Mouse (Mus musculus) right cerebral cortex, postnatal 25 days (tissue): ENCODE results near the gene 1300017J02Rik.

Source experiments
- DNase-seq: peaks from one replicate; pipeline ENCODE4 v3.0.0; 2022

The 1300017J02Rik gene

GRCm38 (mm10) chr9:103271104-103271503 is 33.8 kb downstream of the 1300017J02Rik start:
- DNase-seq: no peak

GRCm38 (mm10) chr9:103265778-103266177 is 39.1 kb downstream of the 1300017J02Rik start:
- DNase-seq: no peak

GRCm38 (mm10) chr9:103252906-103253305 is 52.0 kb downstream of the 1300017J02Rik start:
- no peak for DNase-seq

- DNase-seq: no peak
Measured at GRCm38 (mm10) chr9:103248618-103249017, 56.3 kb downstream of the 1300017J02Rik start.

- DNase-seq: no peak
Measured at GRCm38 (mm10) chr9:103246526-103247168, 58.2 kb downstream of the 1300017J02Rik start.

GRCm38 (mm10) chr9:103243640-103244039 is 61.2 kb downstream of the 1300017J02Rik start:
- no peak for DNase-seq

GRCm38 (mm10) chr9:103241206-103241605 is 63.7 kb downstream of the 1300017J02Rik start:
- DNase-seq: no peak

GRCm38 (mm10) chr9:103239471-103239870 is 65.4 kb downstream of the 1300017J02Rik start:
- DNase-seq: no peak

- DNase-seq: no peak
Measured at GRCm38 (mm10) chr9:103234565-103235165, 70.2 kb downstream of the 1300017J02Rik start.

GRCm38 (mm10) chr9:103234059-103234458 is 70.8 kb downstream of the 1300017J02Rik start:
- DNase-seq: no peak

GRCm38 (mm10) chr9:103233006-103233395 is 71.9 kb downstream of the 1300017J02Rik start:
- no peak for DNase-seq

- no peak for DNase-seq
Measured at GRCm38 (mm10) chr9:103232232-103233005, 72.5 kb downstream of the 1300017J02Rik start.

- peak; percentile 22 for DNase-seq
Measured at GRCm38 (mm10) chr9:103230151-103230951, 74.5 kb downstream of the 1300017J02Rik start, which contains the start of the genes Gm20425 and Trf. Gm20425 (minus strand) TSS chr9:103230307. Trf (minus strand) TSS chr9:103230444.

GRCm38 (mm10) chr9:103229037-103229867 is 75.6 kb downstream of the 1300017J02Rik start:
- no peak for DNase-seq

- no peak for DNase-seq
Measured at GRCm38 (mm10) chr9:103228370-103229003, 76.4 kb downstream of the 1300017J02Rik start.

- no peak for DNase-seq
Measured at GRCm38 (mm10) chr9:103227760-103228159, 77.1 kb downstream of the 1300017J02Rik start.

- no peak for DNase-seq
Measured at GRCm38 (mm10) chr9:103226806-103227205, 78.1 kb downstream of the 1300017J02Rik start.

GRCm38 (mm10) chr9:103225464-103225863 is 79.4 kb downstream of the 1300017J02Rik start:
- no peak for DNase-seq

- DNase-seq: no peak
Measured at GRCm38 (mm10) chr9:103224721-103225120, 80.2 kb downstream of the 1300017J02Rik start.

- DNase-seq: no peak
Measured at GRCm38 (mm10) chr9:103214281-103214680, 90.6 kb downstream of the 1300017J02Rik start.

GRCm38 (mm10) chr9:103213631-103214030 is 91.3 kb downstream of the 1300017J02Rik start:
- no peak for DNase-seq
